Mouse (Mus musculus) brain, embryonic 18.5 days (tissue): ENCODE results near the gene Psmd9.

Experiments
- DNase-seq: peaks from one replicate; pipeline ENCODE4 v3.0.0-alpha.2; 2012; ENCODE audit warnings: low read depth, low spot score

Psmd9 gene

DNA sequence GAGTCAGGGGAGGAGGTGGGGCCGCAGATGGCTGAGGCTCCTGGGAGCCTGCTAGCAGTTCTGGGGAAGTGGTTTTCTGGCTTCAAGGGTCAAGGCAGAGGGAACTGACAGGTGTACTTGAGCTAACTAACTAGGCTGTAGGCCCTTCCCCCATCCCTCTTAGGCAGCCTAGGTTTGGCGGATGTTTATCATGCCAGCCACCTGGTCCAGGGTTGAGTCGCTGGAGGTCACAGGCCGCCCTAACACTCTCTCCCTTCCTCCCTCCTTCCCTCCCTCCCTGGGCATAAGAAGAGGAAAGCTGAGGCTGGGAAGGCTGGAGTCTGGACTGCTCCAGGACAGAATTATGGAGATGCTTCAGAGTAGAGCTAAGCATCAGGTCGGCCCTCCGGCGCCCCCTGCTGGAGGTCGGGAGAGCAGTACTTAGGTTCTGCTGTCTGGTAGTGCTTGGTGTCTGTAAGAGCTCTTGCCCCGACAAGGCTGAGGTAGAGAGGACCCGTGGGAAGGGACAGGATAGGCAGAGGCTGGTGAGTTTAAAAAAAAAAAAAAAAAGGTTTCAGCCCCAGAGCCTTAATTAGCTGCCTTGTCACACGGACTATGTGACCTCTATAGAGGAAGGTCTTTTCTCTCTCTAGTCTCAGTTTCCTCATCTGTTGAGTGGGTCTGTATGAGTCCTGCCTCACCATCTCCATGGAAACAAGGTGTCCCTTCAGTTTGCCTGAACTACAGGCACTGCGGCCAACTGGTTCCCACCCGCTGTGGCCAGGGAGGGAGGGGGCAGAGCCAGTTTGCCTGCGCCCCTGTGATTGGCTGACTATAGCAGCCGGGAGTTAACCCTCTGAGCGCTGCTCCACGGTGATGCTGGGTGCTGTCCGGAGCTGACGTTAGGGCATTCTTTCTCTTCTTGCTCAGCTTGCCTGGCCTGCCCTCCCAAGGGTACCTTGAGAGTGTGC is 19.5 kb upstream of the Psmd9 start:
- no peak for DNase-seq

DNA sequence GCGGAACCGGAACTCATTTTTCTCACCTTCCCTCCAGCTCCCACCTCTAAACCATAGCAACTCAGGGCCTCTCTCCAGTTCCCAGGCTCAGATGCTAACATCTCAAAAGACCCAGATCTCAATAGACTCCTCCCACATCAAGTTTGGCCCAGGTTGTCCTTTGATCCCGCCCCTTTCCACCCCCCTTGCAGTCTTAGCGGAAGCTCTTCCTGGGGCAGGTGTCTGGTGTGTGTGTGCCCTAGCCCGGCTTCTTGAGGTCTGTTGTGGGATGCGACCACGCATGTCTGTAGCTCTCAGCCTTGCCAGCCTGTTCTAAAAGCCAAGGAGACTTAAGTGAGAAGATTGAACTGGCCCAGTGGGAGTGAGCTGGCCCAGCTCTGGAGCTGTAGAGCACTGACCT is 18.6 kb upstream of the Psmd9 start:
- no peak for DNase-seq

DNA sequence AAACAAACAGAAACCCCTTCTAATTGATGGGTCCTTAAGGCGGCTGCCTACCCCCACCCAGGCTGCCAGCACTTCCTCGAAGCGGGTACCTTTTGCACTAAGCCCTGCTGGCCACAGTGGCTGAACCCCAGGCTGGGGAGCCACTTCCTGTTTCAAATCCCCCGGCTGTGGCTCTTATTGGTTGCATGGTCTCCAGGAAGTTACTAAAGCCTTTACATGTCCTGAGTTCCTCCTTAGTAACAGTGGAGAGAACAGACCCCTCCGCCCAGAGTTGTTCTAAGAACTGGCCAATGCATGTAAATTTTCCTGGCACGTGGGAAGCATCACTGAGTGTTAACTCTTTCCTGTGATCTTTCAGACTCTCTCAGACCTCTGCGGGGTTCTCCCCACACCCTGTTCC is 18.1 kb upstream of the Psmd9 start:
- DNase-seq = no peak

DNA sequence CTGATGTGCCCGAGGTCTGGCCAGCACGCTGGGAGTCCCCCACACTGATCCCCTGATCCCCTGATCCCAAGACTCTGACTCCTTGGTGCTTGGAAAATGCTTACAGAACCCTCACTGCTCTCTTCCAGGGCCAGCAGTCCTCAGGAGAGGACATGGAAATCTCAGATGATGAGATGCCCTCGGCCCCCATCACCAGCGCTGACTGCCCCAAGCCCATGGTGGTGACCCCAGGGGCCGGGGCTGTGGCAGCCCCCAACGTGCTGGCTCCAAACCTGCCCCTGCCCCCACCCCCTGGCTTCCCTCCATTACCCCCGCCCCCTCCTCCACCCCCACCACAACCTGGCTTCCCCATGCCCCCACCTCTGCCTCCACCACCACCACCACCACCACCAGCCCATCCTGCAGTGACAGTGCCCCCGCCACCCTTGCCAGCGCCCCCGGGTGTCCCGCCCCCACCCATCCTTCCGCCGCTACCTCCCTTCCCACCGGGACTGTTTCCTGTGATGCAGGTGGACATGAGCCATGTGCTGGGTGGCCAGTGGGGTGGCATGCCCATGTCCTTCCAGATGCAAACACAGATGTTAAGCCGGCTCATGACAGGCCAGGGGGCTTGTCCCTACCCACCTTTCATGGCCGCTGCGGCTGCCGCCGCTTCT is 17.4 kb upstream of the Psmd9 start:
- DNase-seq = no peak

DNA sequence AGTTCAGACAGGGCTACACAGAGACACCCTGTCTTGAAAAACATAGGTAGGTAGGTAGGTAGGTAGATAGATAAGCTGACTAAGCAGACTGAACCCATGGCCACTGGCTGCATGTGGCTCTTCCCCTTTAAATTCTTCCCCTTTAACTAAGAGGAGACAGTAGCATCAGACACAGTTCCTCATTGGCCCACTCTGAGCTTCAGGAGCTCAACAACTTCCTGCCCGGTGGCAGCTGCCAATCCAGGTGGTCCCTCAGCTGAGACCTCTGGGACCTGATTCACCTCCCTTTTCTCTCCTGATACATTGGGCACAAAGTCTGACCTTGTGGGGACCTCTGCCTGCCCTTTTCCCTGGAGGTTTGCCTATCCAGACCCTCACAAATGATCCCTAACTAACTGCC is 16.3 kb upstream of the Psmd9 start:
- DNase-seq = no peak

DNA sequence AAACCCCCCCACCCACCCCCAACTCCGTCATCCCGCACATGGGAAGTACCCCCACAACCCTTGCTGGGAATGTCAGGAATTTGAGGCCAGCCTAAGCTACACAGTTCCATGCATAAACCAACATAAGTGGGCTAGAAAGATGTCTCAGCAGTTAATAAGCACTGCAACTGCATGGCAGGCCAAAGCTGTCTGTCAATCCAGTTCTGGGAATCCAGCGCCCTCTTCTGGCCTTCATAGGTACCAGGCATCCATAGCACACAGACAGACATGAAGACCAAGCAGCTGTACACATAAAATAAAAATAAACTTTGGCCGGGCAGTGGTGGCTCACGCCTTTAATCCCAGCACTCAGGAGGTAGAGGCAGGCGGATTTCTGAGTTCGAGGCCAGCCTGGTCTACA is 13.8 kb upstream of the Psmd9 start:
- no peak for DNase-seq

DNA sequence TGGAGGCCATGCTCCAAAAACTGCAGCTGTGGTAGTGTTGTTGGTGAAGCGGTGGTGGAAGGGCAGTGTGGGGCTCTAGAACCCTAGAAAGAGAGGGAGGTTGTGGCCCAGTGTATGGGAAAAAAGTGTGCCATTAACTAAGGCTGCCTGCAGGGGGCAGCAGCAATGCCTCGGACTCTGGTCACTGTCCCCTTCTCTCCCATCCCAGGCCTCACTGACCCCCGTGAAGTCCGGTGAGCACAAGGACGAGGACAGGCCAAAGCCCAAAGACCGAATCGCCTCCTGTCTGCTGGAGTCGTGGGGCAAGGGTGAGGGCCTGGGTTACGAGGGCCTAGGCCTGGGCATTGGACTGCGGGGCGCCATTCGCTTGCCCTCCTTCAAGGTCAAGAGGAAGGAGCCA is 12.4 kb upstream of the Psmd9 start:
- no peak for DNase-seq

DNA sequence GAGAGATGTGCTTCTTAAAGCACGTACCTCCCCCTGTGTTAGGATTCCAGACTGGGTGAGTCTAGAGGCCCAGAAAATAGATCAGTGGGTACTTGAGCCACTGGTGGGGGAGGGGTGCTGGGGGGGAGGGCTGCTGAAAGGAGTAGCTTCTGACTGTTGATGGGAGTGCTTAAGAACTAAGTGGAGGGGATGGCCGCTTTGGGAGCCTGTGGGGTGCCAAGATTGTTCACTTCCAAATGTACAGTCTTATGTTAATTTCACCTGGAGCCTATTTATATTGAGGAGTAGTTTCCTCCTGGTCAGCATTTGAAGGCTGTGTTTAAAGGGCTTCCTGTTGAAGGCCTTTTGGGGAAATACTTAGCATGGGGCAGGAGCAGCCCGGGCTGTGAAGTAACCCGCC is 11.2 kb upstream of the Psmd9 start:
- no peak for DNase-seq

DNA sequence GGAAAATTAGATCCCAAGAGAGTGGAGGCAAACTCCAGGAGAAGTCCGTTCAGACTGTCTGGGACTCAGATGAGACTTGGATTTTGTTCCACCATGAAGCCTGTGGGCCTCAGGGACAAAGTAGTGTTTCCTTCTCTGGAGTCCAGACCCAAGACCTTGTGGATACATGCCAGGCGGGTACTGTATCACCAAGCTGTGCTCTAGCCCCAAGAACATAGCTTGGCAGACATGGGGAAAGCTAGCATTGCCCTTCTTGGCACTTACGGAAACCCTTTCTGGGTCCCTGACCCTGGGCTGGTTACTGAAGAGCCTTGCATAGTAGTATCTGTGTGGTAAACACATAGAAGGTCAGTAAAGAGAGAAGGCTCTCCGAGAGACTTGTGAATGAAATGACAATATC is 9.8 kb upstream of the Psmd9 start:
- no peak for DNase-seq

DNA sequence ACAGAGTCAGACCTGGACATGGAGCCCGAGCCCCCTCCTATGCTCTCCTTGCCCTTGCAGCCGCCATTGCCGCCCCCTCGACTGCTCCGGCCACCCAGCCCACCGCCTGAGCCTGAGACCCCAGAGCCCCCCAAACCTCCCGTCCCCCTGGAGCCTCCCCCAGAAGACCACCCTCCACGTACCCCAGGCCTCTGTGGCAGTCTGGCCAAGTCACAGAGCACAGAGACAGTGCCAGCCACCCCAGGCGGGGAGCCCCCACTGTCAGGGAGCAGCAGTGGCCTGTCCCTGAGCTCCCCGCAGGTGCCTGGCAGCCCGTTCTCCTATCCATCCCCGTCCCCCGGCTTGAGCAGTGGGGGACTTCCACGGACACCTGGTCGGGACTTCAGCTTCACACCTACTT is 9.3 kb upstream of the Psmd9 start:
- no peak for DNase-seq

DNA sequence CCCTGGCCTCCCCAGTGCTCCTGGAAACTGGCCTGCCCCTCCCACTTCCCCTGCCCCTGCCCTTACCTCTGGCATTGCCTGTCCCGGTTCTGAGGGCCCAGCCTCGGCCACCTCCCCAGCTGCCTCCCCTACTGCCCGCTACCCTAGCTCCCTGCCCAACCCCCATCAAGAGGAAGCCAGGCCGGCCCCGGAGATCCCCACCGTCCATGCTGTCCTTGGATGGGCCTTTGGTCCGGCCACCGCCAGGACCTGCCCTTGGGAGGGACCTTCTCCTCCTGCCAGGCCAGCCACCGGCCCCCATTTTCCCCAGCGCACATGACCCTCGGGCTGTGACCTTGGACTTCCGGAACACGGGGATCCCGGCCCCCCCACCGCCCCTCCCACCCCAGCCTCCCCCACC is 8.9 kb upstream of the Psmd9 start:
- no peak for DNase-seq

DNA sequence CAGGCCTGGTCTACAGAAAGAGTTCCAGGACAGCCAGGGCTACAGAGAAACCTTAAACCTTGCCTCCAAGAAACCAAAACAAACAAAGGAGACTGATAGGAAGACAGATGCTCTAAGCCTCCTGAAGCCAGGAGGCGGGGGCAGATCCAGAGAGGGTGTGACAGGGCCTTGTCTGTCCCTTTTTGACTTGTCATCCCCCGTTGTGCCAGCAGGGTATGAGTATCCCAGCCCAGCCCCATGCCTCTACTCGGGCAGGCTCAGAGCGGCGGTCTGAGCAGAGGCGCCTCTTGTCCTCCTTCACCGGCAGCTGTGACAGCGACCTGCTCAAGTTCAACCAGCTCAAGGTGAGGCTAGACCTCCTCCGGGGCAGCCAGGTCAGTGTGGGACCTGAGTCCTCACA is 6.3 kb upstream of the Psmd9 start:
- DNase-seq = no peak

DNA sequence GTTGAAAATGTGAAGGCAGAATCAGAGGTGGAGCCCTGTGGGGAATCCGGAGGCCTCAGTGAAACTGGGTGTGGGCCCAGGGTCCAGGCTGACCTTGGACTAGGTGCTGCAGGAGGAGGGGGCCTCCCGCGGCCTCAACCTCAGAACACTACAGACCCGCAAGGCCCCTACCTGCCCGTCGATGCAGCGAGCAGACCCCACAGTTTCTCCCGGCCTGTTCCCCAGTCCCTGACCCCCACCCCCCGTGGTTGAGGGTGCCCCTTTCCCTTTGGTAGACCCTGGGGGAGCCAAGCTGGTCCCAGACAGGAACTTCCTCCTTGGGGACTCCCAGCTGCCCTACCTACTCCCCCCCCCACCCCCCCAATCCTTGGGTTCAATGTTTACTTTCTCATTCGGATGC is 2.8 kb upstream of the Psmd9 start:
- DNase-seq = no peak

DNA sequence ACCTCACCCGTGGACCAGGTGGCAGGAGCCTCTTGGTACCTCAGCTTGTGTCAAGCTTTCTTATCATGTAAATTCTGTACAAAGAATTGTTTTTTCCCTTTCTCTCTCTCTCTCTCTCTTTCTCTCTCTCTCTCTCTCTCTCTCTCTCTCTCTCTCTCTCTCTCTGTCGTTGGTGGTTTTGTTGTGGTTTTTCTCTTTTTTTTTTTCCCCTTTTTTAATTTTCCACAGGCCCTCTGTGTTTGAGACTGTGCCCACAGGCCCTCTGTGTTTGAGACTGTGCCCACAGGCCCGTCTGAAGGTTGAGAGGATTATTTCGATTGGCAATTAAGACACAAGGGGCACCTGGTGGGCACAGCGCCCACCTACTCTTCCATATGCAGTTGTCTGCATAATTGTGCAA is 1.6 kb upstream of the Psmd9 start:
- no peak for DNase-seq

DNA sequence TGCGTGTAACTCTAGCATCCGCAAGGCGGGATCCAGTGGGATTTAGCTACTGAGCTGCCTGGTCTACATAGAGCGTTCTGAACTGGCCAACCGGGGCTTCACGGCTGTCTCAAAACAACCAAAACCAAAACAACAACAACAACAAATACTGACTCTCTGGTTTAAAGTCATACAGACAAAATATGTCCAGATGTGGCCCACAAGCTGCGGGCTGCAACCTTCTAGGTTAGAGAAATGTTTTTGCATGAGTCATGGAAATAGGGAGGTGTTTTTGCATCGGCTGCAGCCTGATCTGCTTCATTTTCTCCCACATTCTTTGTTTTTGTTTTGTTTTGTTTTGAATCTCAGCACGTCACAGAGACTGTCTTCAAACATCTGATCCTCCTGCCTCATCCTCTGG is 1.2 kb downstream of the Psmd9 start:
- DNase-seq = no peak

DNA sequence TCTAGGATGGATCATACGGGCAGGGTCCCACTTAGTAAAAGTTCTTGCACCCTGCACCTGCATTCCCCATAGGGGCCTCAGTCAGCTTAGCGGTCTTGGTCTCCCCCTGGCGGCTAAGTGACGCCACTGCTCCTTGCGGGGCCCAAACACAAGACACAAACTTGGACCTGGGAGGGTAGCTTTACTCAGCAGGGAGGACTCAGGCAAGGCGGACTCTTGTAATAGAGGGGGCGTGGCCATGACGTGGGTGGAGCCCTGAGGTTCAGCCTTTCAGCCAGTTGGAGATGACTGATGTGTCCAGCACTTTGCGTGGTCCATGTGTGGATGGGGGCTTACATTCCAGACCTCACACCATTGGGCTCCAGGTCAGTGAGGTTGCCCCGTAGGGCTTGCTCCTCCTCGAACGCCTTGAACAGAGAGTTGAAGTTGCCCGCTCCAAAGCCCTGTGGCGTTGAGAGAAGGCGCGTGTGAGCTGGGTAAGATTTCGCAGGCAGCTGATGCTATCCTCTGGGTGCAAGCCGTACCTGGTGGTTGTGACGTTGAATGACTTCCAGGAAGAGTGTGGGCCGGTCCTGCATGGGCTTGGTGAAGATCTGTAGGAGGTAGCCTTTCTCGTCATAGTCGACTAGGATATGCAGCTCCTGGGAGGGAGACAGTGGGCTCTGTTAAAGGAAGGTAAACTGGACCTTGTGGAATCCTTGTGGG is 2.6 kb downstream of the Psmd9 start:
- peak; percentile 24 for DNase-seq

DNA sequence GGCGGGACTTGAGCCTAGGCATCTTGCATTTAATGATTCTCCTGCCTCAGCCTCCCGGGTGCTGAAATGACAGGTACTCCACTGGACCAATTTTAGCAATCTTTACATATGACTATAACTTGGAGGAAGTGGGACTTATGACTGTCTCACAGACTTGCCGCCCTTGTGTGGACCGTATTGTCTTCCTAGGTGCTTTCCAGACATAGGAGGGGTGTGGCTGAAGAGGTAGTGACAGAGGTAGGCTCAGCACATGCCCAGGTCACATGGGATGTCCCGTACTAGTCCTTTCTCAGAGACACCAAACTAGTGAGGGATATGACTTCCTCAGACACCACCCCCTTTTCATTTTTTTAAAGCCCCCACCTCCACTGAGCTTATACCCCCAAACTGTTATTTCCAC is 9.6 kb downstream of the Psmd9 start:
- no peak for DNase-seq

DNA sequence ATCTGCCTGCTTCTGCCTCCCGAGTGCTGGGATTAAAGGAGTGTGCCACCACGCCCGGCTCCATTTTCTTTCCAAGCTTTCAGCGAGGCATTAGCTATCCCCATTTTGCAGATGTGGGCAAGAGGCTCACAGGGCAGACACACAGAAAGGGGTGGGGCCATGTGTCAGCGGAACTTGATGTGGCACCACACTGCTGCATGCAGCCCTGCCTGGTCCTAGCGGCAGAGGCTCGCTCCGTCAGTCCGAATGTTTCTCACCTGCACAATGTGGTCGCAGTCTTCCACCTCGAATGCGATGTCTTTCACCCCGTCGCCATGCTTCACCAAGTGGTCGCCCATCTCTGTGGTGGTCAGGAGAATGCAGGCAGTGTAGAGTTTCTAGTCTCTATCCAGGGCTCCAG is 11.2 kb downstream of the Psmd9 start:
- no peak for DNase-seq

DNA sequence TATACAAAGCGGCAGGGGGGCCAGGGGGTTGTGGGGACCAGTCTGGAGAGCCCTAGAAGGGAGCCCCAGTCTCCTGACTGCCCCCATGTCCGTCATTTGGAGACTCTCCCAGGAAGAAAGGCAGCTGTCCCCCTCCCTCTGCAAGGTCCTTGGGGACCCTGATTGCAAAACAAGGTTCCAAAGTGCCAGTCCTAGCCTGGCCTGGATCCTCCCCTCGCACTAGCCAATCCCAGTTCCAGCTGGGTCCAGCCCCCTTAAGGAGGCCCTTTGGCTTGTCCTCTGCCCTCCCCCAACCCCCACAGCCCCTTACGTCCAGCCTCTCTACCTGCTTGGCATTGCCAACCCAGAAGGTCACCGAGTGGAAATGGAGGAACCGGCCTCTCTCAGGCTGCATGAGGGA is 12.3 kb downstream of the Psmd9 start:
- no peak for DNase-seq

DNA sequence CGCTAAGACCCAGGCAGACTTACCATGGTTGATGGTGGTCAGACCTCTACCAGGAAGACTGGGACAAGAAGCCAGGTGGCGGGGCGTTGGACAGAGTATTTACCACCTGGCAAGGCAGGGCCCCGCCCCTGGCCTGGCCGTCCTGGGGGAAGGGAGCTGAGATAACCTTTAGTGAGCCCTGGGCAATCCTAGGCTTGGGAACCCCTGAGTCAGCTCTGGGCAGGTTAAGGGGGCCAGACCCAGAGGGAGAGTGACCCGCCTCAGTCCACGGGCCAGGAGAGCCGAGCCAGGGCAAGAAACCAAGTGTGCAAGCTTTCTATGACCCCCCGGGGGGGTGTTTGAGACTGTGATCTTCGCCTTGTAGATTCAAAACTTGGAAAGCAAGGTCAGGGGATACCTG is 13.4 kb downstream of the Psmd9 start, which contains the start of gene Hpd:
Gene Hpd (minus strand): TSS at position 77 of the 400 bp plus-strand sequence.
- no peak for DNase-seq

DNA sequence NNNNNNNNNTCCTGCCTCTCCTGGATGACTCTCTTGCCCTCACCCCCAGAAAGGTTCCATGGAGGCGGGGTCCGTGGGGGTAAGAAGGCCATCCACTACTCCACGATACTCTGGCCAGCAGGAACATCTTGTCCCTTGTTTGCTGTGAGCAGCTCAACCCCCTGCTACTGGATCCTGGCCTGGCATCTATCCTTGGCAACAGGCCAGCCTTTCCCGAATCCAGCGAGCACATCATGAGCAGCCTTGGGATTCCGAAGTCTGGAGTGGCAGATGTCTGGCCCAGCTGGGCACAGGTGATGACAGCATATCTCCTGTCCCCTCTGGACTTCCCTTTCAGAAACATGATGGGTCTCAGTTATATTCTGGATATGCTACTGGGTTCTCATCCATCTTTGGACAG is 16.8 kb downstream of the Psmd9 start:
- no peak for DNase-seq

DNA sequence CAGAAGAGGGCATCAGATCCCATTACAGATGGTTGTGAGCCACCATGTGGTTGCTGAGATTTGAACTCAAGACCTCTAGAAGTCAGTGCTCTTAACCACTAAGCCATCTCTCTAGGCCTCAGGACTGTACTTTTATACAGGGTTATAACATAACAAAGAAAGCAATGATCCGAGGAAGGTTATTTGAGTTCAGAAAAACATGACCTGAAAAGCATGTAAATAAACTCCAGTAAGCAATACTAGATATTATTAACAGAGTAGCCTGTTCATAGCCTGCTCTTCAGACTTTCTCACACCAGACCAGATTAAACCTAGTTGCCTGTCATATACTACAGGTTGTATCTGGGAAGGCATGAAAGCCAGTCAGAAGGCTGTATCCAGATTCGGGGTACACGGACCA is 18.1 kb downstream of the Psmd9 start:
- DNase-seq = no peak

DNA sequence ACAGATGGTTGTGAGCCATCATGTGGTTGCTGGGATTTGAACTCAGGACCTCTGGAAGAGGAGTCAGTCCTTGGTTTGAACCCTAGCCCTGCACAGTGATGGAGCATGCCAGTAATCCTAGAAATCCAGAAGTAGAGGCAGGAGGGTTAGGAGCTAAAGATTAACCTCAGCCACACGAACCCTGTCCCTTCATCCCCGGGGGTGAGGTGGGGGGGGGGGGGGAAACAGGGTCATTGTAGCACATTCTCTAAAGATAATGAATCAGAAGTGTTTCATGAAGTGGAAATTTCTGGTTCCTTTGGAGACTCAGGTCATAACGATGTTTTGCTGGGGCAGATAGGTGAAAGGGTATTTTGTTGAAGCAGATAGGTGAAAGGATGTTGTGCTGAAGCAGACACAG is 21.7 kb downstream of the Psmd9 start:
- DNase-seq = no peak
